Mouse (Mus musculus): Measurements from ENCODE around the gene Folr1.

The Folr1 gene

DNA sequence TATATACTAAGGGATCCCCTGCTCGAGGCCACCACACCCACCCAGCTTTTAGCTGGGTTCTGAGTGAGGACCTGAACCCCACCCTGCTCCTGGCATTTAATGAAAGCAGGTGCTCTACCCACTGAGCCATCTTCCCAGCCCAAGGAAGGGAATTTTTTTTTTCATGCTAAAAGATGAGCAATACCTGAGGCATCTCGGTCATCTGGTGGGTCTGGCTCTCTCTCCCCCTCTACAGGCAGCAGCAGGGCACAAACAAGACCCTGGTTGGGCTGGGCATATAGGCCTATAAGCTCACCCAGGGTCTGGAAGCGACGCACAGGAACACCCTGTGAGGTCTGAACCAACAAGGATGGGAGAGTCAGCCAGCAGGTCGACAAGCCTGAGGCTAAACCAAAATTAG, 37.2 kb downstream of the Folr1 start:
- no peak for DNase-seq (ENCODE audit: low read depth in 1 of 2, low spot score in 2 of 2)

DNA sequence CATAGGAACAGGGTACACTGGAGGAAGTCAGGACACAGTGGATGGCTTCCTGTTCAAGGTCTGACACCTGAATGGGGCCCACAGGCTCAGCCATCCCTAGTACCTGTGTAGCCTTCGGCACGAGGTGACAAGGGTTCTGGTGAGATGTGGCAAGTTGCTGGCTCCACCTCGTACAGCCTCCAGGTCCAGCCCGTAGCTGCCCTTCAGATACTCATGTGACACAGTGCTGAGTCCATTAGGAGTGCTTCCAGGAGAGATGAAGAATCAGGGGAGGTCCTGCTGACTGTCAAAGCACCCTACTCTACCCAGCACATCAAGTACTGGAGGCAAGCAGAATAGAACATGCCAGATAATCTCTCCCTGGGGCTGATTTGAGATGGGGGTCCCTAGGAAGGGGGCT, 38.2 kb downstream of the Folr1 start:
- no peak for DNase-seq (ENCODE audit: low read depth in 1 of 2, low spot score in 2 of 2)

DNA sequence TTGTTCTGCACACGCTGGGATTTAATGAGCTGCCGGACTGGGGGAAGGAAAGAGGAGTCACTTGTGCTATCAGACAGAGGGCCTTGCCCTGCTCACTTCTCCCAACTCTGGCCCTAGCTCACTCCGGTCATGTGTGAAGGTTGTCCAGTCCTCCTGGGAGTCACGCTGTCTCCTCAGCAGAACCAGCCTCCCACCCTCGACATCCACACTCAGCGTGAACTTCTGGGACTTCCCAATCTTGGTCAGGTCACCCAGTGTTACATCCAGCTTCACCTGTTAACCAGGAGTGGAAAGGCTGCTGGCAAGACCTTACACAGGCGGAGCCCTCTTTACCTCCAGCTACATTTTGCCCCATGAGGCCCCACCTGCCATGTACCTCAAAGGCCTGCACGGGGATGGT, 39.2 kb downstream of the Folr1 start:
- no peak for DNase-seq (ENCODE audit: low read depth in 1 of 2, low spot score in 2 of 2)

DNA sequence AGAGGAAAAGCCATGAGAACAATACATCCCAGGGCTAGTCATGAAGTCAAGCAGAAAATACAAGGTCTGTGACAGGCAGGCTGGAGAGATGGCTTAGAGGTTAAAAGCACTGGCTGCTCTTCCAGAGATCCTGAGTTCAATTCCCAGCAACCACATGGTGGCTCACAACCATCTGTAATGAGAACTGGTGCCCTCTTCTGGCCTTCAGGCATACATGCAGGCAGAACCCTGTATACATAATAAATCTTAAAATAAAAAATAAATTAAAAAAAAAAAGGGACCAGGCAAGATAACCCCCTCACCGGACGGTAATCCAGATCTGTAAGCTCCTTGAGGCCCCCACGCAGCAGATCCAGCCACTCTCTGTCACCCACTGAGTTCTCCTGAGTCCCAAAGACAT, 40.2 kb downstream of the Folr1 start:
- DNase-seq (ENCODE audit: low read depth in 1 of 2, low spot score in 2 of 2) = no peak

DNA sequence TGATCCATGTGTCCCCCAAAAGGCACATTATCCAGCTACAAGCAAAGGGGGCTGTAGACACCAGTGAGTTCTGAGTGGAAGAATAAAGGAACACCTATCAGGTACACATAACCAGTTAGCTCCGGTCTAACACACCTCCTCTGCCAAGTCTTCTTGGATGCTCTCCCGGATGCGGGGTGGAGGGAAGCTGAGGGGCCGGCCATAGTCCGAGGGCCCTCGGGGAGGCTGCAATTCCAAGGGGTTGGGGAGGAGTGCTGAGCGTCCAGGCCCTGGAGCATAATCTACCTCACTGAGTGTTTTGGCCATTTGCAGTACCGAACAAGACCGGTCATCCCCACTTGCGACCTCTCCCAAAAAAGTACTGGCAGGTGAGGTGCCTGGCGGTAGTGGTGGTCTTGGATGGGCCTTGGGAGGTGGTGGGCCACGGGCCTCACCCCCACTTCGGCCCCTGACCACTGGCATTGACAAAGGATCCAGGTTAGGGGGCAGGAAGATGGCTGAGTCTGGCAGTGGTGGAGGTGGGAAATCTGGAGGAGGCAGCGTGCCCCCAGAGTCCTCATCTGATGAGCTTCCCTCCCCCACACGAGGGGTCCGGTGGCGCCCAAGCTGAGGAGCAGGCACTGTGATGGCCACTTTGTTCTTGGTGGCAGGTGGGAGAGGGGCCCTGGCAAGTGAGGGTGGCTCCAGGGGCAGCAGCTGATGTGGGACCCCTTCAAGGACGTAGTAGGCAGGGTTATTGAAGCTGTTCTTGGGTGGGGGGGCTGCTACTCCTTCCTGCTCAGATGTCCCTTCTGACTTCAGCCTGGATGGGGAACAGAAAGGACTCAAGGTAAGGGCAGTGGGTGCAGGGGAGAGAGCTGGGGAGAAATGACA, 46.6 kb downstream of the Folr1 start:
- DNase-seq (ENCODE audit: low read depth in 1 of 2, low spot score in 2 of 2) = no peak

DNA sequence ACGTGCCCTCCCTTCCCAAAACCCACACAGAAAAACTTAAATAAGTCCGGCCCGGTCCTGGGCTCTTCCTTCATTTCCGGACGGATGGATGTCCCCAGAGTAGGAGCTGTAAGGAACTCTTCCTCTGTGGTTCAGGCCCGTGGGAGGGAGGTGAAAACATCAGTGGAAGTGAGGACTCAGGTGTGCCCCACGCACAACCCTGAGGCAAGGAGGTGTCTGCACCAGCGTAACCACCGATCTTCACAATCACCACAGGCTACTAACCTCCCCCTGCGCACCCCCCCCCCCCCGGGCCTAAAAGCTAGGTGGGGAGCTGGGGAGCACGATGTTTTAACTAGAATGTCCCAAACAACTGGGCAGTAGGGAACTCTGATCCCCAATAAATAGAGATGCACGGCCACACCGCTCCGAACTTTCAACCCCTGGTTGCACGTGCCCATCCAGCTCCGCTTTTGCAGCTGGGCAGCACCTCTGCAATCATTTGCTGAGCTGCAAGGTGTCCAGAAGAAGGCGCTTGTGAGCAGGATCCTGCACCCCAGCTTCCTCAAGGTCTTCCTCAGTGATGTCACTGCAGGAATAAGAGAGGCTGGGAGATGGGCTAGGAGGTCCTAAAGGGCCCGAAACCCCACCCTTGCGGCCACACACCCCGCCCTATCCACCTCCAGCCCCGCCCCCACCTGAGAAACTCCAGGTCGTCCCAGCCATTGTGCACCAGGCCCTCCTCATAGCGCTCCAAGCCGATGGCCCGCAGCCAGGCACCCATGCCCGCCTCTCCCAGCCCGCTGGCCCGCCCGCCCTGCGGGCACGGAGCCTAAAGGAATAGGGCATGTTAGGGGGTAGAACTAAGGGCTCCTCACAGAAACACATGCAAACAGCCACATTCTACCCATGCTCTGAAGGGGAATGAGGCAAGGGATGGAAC, 47.5 kb downstream of the Folr1 start:
- DNase-seq (ENCODE audit: low read depth in 1 of 2, low spot score in 2 of 2) = no peak

DNA sequence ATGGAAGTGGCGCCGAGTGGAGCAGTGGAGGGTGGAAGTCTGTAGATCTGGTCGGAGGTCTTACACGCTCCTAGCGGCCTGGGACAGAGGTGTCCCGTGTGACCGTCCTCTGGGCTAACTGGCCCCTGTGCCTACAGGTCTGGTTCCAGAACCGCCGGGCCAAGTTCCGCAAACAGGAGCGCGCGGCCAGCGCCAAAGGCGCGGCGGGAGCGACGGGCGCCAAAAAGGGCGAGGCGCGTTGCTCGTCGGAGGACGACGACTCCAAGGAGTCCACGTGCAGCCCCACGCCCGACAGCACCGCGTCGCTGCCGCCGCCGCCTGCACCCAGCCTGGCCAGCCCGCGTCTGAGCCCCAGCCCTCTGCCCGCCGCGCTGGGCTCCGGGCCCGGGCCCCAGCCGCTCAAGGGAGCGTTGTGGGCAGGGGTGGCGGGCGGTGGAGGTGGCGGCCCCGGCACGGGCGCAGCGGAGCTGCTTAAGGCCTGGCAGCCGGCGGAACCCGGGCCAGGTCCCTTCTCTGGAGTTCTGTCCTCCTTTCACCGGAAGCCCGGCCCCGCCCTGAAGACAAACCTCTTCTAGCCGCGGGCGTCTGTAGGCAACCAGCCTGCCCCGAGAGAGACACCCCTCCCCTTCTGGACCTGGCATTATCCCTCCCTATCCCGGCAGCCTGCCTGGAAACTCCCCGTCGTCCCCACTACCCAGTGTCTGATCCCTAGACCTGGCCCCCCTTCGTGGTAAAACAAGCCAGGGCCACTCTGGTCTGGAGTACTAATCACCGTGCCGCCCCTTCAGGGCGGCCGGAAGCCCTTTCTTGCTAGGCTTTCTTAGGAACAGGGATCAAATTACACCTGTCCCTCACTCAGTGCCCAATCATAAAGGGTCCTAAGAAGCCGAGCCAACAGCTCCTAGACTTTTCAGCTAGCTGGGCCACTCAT, 48.8 kb downstream of the Folr1 start:
- DNase-seq (ENCODE audit: low read depth in 1 of 2, low spot score in 2 of 2) = no peak

DNA sequence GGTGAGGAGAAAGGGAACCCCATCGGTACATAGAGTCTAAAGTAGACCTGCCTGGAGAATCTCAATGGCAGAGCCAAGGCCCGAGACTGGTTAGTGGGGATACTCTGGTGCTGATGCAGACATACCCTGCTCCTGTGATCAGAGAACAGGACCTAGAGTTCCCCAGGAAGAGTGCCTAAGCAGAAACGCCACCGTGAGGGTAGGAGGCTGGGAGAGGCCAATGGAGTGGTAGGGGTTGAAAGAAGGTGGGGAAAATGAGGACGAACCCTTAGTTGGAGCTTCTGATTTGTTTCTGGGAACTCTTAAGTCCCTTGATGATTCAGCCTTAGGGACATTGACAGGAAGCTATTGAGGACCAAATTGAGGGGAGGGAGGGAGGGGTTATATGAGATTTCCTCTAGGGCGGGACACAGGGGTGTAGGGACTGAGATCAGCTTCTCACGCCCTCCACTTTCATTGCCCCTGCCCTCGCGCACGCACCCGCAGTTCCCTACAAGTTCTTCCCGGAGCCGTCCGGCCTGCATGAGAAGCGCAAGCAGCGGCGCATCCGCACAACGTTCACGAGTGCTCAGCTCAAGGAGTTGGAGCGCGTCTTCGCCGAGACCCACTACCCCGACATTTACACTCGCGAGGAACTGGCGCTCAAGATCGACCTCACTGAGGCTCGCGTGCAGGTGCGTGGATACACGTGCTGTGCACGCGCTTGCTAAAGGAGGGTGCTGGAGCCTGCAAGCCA, 50.1 kb downstream of the Folr1 start:
- no peak for DNase-seq (ENCODE audit: low read depth in 1 of 2, low spot score in 2 of 2)

DNA sequence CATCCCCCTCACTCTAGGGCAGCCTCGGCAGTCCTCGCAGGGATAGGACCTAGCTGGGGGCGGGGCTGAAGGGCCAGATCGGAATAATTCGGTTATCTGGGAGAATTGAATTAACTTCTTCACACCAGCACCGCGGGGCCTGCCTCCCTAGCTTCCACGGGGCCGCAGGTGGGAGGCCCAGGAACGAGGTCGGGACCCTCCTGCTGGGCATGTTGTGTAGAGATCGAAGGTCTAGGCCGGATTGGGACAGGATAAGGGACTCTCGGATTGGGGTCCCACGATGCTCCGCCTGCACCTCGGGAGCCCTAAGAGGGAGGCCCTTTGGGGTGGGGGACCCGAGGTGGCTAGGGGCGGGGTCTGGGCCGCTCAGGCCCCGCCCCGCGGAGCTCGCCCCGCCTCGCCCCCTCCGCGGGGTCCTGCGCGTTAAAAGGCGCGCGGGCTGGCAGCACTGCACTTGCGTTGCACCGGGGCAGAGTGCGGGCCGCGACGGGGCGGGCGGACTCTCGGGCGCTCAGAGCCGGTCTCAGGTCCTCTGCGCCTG, 52.7 kb downstream of the Folr1 start, which contains the start of gene Phox2a:
Gene Phox2a, plus strand, starts transcription at position 453 of the 541 bp plus-strand sequence.
- DNase-seq (ENCODE audit: low read depth in 1 of 2, low spot score in 2 of 2) = no peak

Measured in monocyte, adult 2 months (primary cell).